Mouse (Mus musculus) splenic B cell, adult 2 months (primary cell): ENCODE measurements around the gene Slain1.
"Not testable (repeated sequence)": the region's sequence is repeated elsewhere in the genome, so short reads cannot be mapped to it uniquely, and the experiment has no call there.

ENCODE experiments used
- DNase-seq: peaks from one replicate; pipeline ENCODE4 v3.0.0-alpha.2; 2011; ENCODE audit warnings: low read depth, low spot score
- H3K27me3 ChIP-seq: 2 replicates; pipeline ENCODE4 v1.6.1; 2012; ENCODE audit warnings: mild to moderate bottlenecking, low read length, moderate library complexity, mixed read lengths; ENCODE audit not compliant: control insufficient read depth, poor library complexity, insufficient read depth, severe bottlenecking
- H3K36me3 ChIP-seq: 2 replicates; pipeline ENCODE4 v1.6.1; 2012; ENCODE audit warnings: mild to moderate bottlenecking, low read length, moderate library complexity, mixed read lengths; ENCODE audit not compliant: control insufficient read depth, poor library complexity, insufficient read depth, severe bottlenecking

Gene Slain1

GRCm38 (mm10) chr14:103723314-103723713 lies 73.3 kb downstream of the Slain1 start:
- Histone ChIP-seq H3K27me3 (no peaks in the 10 kb centered on the region), H3K36me3 (no peaks in the 10 kb centered on the region)
- DNase-seq = no peak

- no peaks in the 10 kb centered on the region for H3K27me3 ChIP-seq
- no peaks in the 10 kb centered on the region for H3K36me3 ChIP-seq
- no peak for DNase-seq
Measured at GRCm38 (mm10) chr14:103723841-103724240, 73.8 kb downstream of the Slain1 start.

GRCm38 (mm10) chr14:103728506-103728905 lies 78.5 kb downstream of the Slain1 start:
- no peak for DNase-seq
- no peaks in the 10 kb centered on the region for H3K36me3 ChIP-seq
- no peaks in the 10 kb centered on the region for H3K27me3 ChIP-seq

GRCm38 (mm10) chr14:103728951-103729725 lies 79.1 kb downstream of the Slain1 start:
- no peaks in the 10 kb centered on the region for H3K36me3 ChIP-seq
- H3K27me3 ChIP-seq = no peaks in the 10 kb centered on the region
- no peak for DNase-seq

- no peaks in the 10 kb centered on the region for H3K36me3 ChIP-seq
- no peak for DNase-seq
- no peaks in the 10 kb centered on the region for H3K27me3 ChIP-seq
Measured at GRCm38 (mm10) chr14:103729760-103730367, 79.8 kb downstream of the Slain1 start.

- peak; percentile 8 for DNase-seq
- H3K36me3 ChIP-seq = no peaks in the 10 kb centered on the region
- no peaks in the 10 kb centered on the region for H3K27me3 ChIP-seq
Measured at GRCm38 (mm10) chr14:103732626-103733025, 82.6 kb downstream of the Slain1 start.

DNA sequence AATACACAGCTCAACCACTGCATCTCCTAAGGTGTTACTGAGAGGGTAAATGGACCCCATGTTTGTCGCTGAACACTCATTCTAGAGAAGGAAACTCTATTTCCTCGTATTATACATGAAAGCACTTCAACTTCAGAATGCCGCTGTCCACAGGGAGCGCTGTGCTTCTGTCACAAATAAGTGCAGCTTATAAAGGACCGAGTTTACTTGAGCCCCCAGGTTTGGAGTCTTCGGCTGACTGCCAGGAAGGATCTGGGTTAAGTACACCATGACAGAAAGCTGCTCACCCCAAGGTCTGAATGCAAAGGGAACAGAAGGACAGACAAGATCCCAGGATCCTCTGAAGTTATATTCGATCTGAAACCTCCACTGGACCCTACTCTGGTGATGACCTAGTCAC lies 91.2 kb downstream of the Slain1 start:
- Histone ChIP-seq H3K36me3 (no peaks in the 10 kb centered on the region), H3K27me3 (no peaks in the 10 kb centered on the region)
- no peak for DNase-seq

DNA sequence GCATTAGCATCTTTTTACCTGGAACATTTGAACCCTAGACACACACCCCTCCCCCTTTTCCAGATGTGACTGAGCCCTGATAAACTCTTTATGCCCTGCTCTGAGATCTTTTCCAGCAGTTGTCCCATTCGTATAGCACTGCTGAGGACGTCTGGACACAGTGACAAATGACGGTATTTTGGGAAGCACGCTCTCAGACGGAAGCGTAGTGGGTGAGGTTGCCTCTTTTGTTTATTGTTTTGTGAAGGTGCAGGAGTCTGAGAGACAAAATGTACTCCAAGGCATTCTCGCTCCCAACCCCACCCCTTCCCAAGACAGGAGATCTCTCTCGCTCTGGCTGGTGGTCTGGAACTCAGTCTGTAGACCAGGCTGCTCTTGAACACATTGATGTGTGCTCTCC lies 92.1 kb downstream of the Slain1 start:
- DNase-seq = no peak
- Histone ChIP-seq H3K27me3 (no peaks in the 10 kb centered on the region), H3K36me3 (no peaks in the 10 kb centered on the region)

GRCm38 (mm10) chr14:103747345-103747744 lies 97.3 kb downstream of the Slain1 start:
- no peak for DNase-seq
- Histone ChIP-seq H3K36me3 (no peaks in the 10 kb centered on the region), H3K27me3 (no peaks in the 10 kb centered on the region)

DNA sequence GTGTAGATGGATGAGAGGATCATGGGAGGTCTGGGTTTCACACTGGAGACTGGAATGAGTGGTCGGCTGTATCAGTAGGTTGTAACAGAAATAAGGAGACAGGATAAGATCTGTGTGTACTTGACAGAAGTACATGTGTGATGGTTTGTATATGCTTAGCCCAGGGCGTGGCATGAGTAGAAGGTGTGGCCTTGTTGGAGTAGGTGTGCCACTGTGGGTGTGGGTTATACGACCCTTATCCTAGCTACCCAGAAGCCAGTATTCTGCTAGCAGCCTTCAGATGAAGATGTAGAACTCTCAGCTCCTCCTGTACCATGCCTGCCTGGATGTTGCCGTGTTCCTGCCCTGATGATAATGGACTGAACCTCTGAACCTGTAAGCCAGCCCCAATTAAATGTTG lies 100.6 kb downstream of the Slain1 start:
- not testable (repeated sequence) for H3K36me3 ChIP-seq, H3K27me3 ChIP-seq, DNase-seq

- no peaks in the 10 kb centered on the region for H3K27me3 ChIP-seq
- no peaks in the 10 kb centered on the region for H3K36me3 ChIP-seq
- DNase-seq = no peak
Measured at GRCm38 (mm10) chr14:103751384-103751783, 101.4 kb downstream of the Slain1 start.

GRCm38 (mm10) chr14:103752773-103753172 lies 102.7 kb downstream of the Slain1 start:
- Histone ChIP-seq H3K27me3 (no peaks in the 10 kb centered on the region), H3K36me3 (no peaks in the 10 kb centered on the region)
- no peak for DNase-seq

- H3K27me3 ChIP-seq = no peaks in the 10 kb centered on the region
- no peak for DNase-seq
- H3K36me3 ChIP-seq = no peaks in the 10 kb centered on the region
Measured at GRCm38 (mm10) chr14:103754041-103754440, 104.0 kb downstream of the Slain1 start.

DNA sequence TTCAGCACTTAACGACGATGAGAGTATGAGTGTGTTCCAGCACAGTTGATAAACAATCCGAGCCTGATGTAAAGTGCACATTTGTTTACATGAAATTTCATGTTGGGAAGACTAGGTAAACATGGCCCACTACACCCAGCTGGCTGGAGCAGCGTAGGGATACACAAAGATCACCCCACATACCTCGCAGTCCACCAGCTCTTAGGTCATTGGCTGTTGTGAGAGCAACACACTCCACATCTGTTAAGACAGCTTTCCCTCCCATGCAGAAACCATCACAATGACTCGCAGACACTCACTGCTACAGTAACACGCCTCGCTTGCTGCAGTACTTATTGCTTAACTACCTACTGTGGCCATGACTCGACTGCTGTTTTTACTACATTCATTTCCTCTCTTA lies 104.4 kb downstream of the Slain1 start:
- DNase-seq = no peak
- Histone ChIP-seq H3K36me3 (no peaks in the 10 kb centered on the region), H3K27me3 (no peaks in the 10 kb centered on the region)
